8 mouse cellular contexts compared by ENCODE assay signal in genomic region chr2:25577951-25578795, GRCm38 (mm10). TPM values are rescaled to one million over a fixed set of nuclear protein-coding genes. Genes with fewer than 3 reads are reported as not detected.
A peak's percentile ranks its signal among the peaks of the same experiment; 100 is the strongest.
DNase-seq lines count a peak whose midpoint lies in the region; ATAC-seq and TF ChIP-seq lines count a peak whose summit lies in the region.

No protein-coding gene starts in this region.

- TF ChIP-seq CTCF in heart, adult 2 months (IDR thresholded peaks at IDR 0.05), result peak; percentile 48
- no peak for TF ChIP-seq CTCF in E14TG2a.4 (conservative IDR thresholded peaks at IDR 0.05; ENCODE audit: low read length)

- WGBS in heart, adult 2 months, result 3% methylated on average over 75 of the region's 75 CpGs
- 12% methylated on average over 75 of the region's 75 CpGs for WGBS in midbrain, embryonic 15.5 days

- H3K4me2 ChIP-seq in midbrain, embryonic 15.5 days, result peak overlapping the region; percentile 31

- peaks cover 10% of the 10 kb centered on the region for H3K4me1 ChIP-seq in heart, adult 2 months (ENCODE audit: control insufficient read depth, insufficient read depth, low read length)
- H3K4me1 ChIP-seq in E14TG2a.4 (replicated peaks; ENCODE audit: low read depth, low read length), result peaks cover 78% of the 10 kb centered on the region
- peaks cover 75% of the 10 kb centered on the region for H3K4me1 ChIP-seq in midbrain, embryonic 15.5 days

- no peaks in the 10 kb centered on the region for H3K9me3 ChIP-seq in E14TG2a.4 (ENCODE audit: low read length)
- H3K9me3 ChIP-seq in midbrain, embryonic 15.5 days, result no peaks in the 10 kb centered on the region

- no peak for TF ChIP-seq EP300 in heart, adult 2 months (IDR thresholded peaks at IDR 0.05; ENCODE audit: insufficient read depth, low read depth, low read length)

- peak in 1 of 2 experiments; percentile 31 for DNase-seq in heart, adult 2 months
- no peak for DNase-seq in heart, postnatal 10 days
- DNase-seq in embryo, embryonic 11 days, result peak; percentile 63
- peak; percentile 38 for DNase-seq in induced T-regulatory cell, adult 2 months (ENCODE audit: low read depth)
- DNase-seq in right cerebral cortex, adult 18-20 months, result no peak

- H3K27me3 ChIP-seq in heart, adult 2 months (ENCODE audit: control insufficient read depth, insufficient read depth, low read length), result peaks cover 27% of the 10 kb centered on the region
- H3K27me3 ChIP-seq in E14TG2a.4 (ENCODE audit: insufficient read depth, low read length), result peaks cover 67% of the 10 kb centered on the region
- peaks cover 49% of the 10 kb centered on the region for H3K27me3 ChIP-seq in midbrain, embryonic 15.5 days (replicated peaks)

- H3K36me3 ChIP-seq in heart, adult 2 months (ENCODE audit: control insufficient read depth, insufficient read depth, low read length), result no peaks in the 10 kb centered on the region
- H3K36me3 ChIP-seq in E14TG2a.4 (ENCODE audit: insufficient read depth, low read length), result peaks cover 16% of the 10 kb centered on the region
- H3K36me3 ChIP-seq in midbrain, embryonic 15.5 days (replicated peaks), result no peaks in the 10 kb centered on the region

- peak overlapping the region; percentile 10; the same call in 1 of the 2 replicates for H3K9ac ChIP-seq in heart, adult 2 months (ENCODE audit: low read depth, low read length)
- H3K9ac ChIP-seq in midbrain, embryonic 15.5 days, result no peak overlapping the region

- no peak for ATAC-seq in midbrain, embryonic 15.5 days (replicated peaks)
- ATAC-seq in erythroid progenitor cell, adult 5-6 weeks (replicated peaks; ENCODE audit: low FRiP score, poor library complexity, severe bottlenecking), result no peak

- H3K79me2 ChIP-seq in heart, adult 2 months (replicated peaks; ENCODE audit: control insufficient read depth, insufficient read depth, low read length), result no peaks in the 10 kb centered on the region

- no peak for TF ChIP-seq POLR2A in heart, adult 2 months (IDR thresholded peaks at IDR 0.05; ENCODE audit: insufficient read depth, low read depth, low read length)

- H3K27ac ChIP-seq in heart, adult 2 months, result no peak overlapping the region
- H3K27ac ChIP-seq in midbrain, embryonic 15.5 days, result no peak overlapping the region

- peak overlapping the region; percentile 21 for H3K4me3 ChIP-seq in heart, adult 2 months
- peak overlapping the region; percentile 69 for H3K4me3 ChIP-seq in E14TG2a.4 (replicated peaks; ENCODE audit: low read length)
- peak overlapping the region; percentile 17; the same call in 1 of the 2 replicates for H3K4me3 ChIP-seq in midbrain, embryonic 15.5 days

- intact Hi-C loops in heart, adult 2 months (cut with DNase I), result no loop called here
- intact Hi-C loops in heart, postnatal 10 days (cut with DNase I), result no loop called here

RNA-seq across cellular contexts. Expression of gene Phpt1, which starts 3.1 kb away (rescaled TPM):
- total RNA-seq in heart, adult 2 months (2021), result 10 to 100 TPM; 52.6 to 69.9 TPM
- 100 and 101 TPM in 2 replicates for polyA plus RNA-seq in heart, adult 2 months (2012; rRNA removed)
- 100 to 1,000 TPM in 1 of 2 experiments, 10 to 100 TPM in 1; 93.8 to 101 TPM for total RNA-seq in heart, postnatal 10 days (2021)
- polyA plus RNA-seq in midbrain, embryonic 15.5 days (2015; fragmentation: Nextera tagmentation; extraction: Ambion mirVana), result 155 and 162 TPM in 2 replicates
- 3.6 TPM in 1 of 2 replicates, not detected in the other for total RNA-seq in erythroid progenitor cell, adult 5-6 weeks (2015; ENCODE audit: low replicate concordance)
- total RNA-seq in erythroid progenitor cell, adult 5-6 weeks (2017; ENCODE audit: low replicate concordance), result 1.1 TPM in 1 of 2 replicates, not detected in the other

RNA-seq across cellular contexts. Expression of gene Ajm1, which starts 3.4 kb away (rescaled TPM):
- under 1 TPM; 0.05 to 0.36 TPM for total RNA-seq in heart, adult 2 months (2021)
- polyA plus RNA-seq in heart, adult 2 months (2012; rRNA removed), result 0.15 and 1.1 TPM in 2 replicates
- under 1 TPM; 0.10 to 0.12 TPM for total RNA-seq in heart, postnatal 10 days (2021)
- 13.8 and 14.1 TPM in 2 replicates for polyA plus RNA-seq in midbrain, embryonic 15.5 days (2015; fragmentation: Nextera tagmentation; extraction: Ambion mirVana)
- total RNA-seq in erythroid progenitor cell, adult 5-6 weeks (2015; ENCODE audit: low replicate concordance), result 0.36 TPM in 1 of 2 replicates, not detected in the other
- total RNA-seq in erythroid progenitor cell, adult 5-6 weeks (2017; ENCODE audit: low replicate concordance), result not detected in 2 replicates

RNA-seq across cellular contexts. Expression of gene Mamdc4, which starts 3.5 kb away (rescaled TPM):
- total RNA-seq in heart, adult 2 months (2021), result 1 to 10 TPM in 1 of 2 experiments, under 1 TPM in 1; 0.60 to 2.2 TPM
- 1.6 and 8.5 TPM in 2 replicates for polyA plus RNA-seq in heart, adult 2 months (2012; rRNA removed)
- 1 to 10 TPM; 1.8 to 2.2 TPM for total RNA-seq in heart, postnatal 10 days (2021)
- 4.7 and 4.8 TPM in 2 replicates for polyA plus RNA-seq in midbrain, embryonic 15.5 days (2015; fragmentation: Nextera tagmentation; extraction: Ambion mirVana)
- total RNA-seq in erythroid progenitor cell, adult 5-6 weeks (2015; ENCODE audit: low replicate concordance), result 0.72 TPM in 1 of 2 replicates, not detected in the other
- 2.6 TPM in 1 of 2 replicates, not detected in the other for total RNA-seq in erythroid progenitor cell, adult 5-6 weeks (2017; ENCODE audit: low replicate concordance)

RNA-seq across cellular contexts. Expression of gene Edf1, which starts 20.5 kb away (rescaled TPM):
- 100 to 1,000 TPM; 211 to 222 TPM for total RNA-seq in heart, adult 2 months (2021)
- polyA plus RNA-seq in heart, adult 2 months (2012; rRNA removed), result 81.9 and 110 TPM in 2 replicates
- total RNA-seq in heart, postnatal 10 days (2021), result 100 to 1,000 TPM; 188 to 189 TPM
- polyA plus RNA-seq in midbrain, embryonic 15.5 days (2015; fragmentation: Nextera tagmentation; extraction: Ambion mirVana), result 352 and 378 TPM in 2 replicates
- 70.3 and 72.1 TPM in 2 replicates for total RNA-seq in erythroid progenitor cell, adult 5-6 weeks (2015; ENCODE audit: low replicate concordance)
- total RNA-seq in erythroid progenitor cell, adult 5-6 weeks (2017; ENCODE audit: low replicate concordance), result 58.1 and 65.0 TPM in 2 replicates

RNA-seq across cellular contexts. Expression of gene Rabl6, which starts 30.1 kb away (rescaled TPM):
- total RNA-seq in heart, adult 2 months (2021), result 10 to 100 TPM; 61.2 to 65.3 TPM
- 48.8 and 56.0 TPM in 2 replicates for polyA plus RNA-seq in heart, adult 2 months (2012; rRNA removed)
- 10 to 100 TPM; 49.4 to 57.6 TPM for total RNA-seq in heart, postnatal 10 days (2021)
- 71.3 and 75.7 TPM in 2 replicates for polyA plus RNA-seq in midbrain, embryonic 15.5 days (2015; fragmentation: Nextera tagmentation; extraction: Ambion mirVana)
- 6.5 and 23.1 TPM in 2 replicates for total RNA-seq in erythroid progenitor cell, adult 5-6 weeks (2015; ENCODE audit: low replicate concordance)
- total RNA-seq in erythroid progenitor cell, adult 5-6 weeks (2017; ENCODE audit: low replicate concordance), result 9.3 and 20.5 TPM in 2 replicates

Comparison
In these comparisons a context has a peak if more than half of its experiments do, and no peak if none do; other contexts are left out.
1. DNase-seq: peak in embryo, embryonic 11 days (single experiment) and induced T-regulatory cell, adult 2 months (single experiment); none in heart, postnatal 10 days (0 of 2) and right cerebral cortex, adult 18-20 months (single experiment).
2. H3K4me3 ChIP-seq: peak in every context shown above with its lines; median percentile 69 in E14TG2a.4; 21 in heart, adult 2 months; 17 in midbrain, embryonic 15.5 days.
3. RNA of gene Phpt1, which starts 3.1 kb away (total RNA-seq): 93.8 to 101 TPM in heart, postnatal 10 days and 52.6 to 69.9 TPM in heart, adult 2 months; 1.1 to 3.6 TPM in erythroid progenitor cell, adult 5-6 weeks; every median in the first group is over 10 times any median in the second.